Comparison of ENCODE assay signal across 24 mouse cellular contexts in genomic region chr8:88452501-88452847, GRCm38 (mm10).
DNase-seq lines count a peak whose midpoint lies in the region; ATAC-seq and TF ChIP-seq lines count a peak whose summit lies in the region.
"Had no signal": no experiment of that assay in that cellular context is flagged by ENCODE, and none has a peak within 500 bp of the region (broad histone marks: within the 10 kb centered on the region; RNA-seq: fewer than 3 reads in every experiment).

No protein-coding gene starts in this region.

- H3K36me3 ChIP-seq in forebrain, embryonic 10.5 days (replicated peaks) = no peaks in the 10 kb centered on the region
- no peaks in the 10 kb centered on the region for H3K36me3 ChIP-seq in forebrain, embryonic 12.5 days (replicated peaks)
- no peaks in the 10 kb centered on the region for H3K36me3 ChIP-seq in midbrain, embryonic 16.5 days (ENCODE audit: control insufficient read depth, insufficient read depth, low read length)
- no peaks in the 10 kb centered on the region for H3K36me3 ChIP-seq in stomach, postnatal 0 days (ENCODE audit: control insufficient read depth, insufficient read depth, low read length)
- H3K36me3 ChIP-seq: limb, embryonic 13.5 days; liver, embryonic 13.5 days; midbrain, embryonic 12.5 days; neural tube, embryonic 13.5 days had no signal

- ATAC-seq in forebrain, embryonic 12.5 days (ENCODE audit: low FRiP score) = no peak
- no peak for ATAC-seq in midbrain, embryonic 16.5 days
- ATAC-seq in stomach, postnatal 0 days (ENCODE audit: low FRiP score, low TSS enrichment) = no peak
- ATAC-seq: activated CD4-positive, CD25-positive, alpha-beta regulatory T cell, adult 4 months; forebrain, embryonic 16.5 days; intestine, postnatal 0 days had no signal

- TF ChIP-seq CTCF in stomach, postnatal 0 days (IDR thresholded peaks at IDR 0.05; ENCODE audit: low read depth) = no peak

- DNase-seq in forebrain, embryonic 10.5 days (ENCODE audit: extremely low spot score, low spot score) = no peak
- DNase-seq in thymus, postnatal 0 days (ENCODE audit: low spot score) = peak; percentile 12
- DNase-seq in thymus, postnatal 36 days = no peak
- DNase-seq in cerebellum, postnatal 14 days = peak; percentile 59 to 77
- DNase-seq in c-Kit-positive CD71-positive TER-119-positive erythroid progenitor cells, embryonic 14.5 days (ENCODE audit: low spot score) = no peak
- DNase-seq in stomach, postnatal 0 days (ENCODE audit: low spot score) = no peak
- DNase-seq: adrenal gland, postnatal 10 days; gastrocnemius, postnatal 10 days; heart, postnatal 10 days; kidney, postnatal 25 days; layer of hippocampus, postnatal 36 days; liver, embryonic 13.5 days; right cerebral cortex, postnatal 25 days; thymus, adult 18-20 months had no signal

- 64% methylated on average over 6 of the region's 6 CpGs for WGBS in forebrain, embryonic 10.5 days
- 63% methylated on average over 6 of the region's 6 CpGs for WGBS in forebrain, embryonic 12.5 days
- 75% methylated on average over 6 of the region's 6 CpGs for WGBS in midbrain, embryonic 16.5 days
- WGBS in stomach, postnatal 0 days = 85% methylated on average over 6 of the region's 6 CpGs

- no peak overlapping the region for H3K4me3 ChIP-seq in forebrain, embryonic 10.5 days
- H3K4me3 ChIP-seq in forebrain, embryonic 12.5 days (replicated peaks) = no peak overlapping the region
- H3K4me3 ChIP-seq in midbrain, embryonic 16.5 days (ENCODE audit: low read depth, low read length) = no peak overlapping the region
- H3K4me3 ChIP-seq in stomach, postnatal 0 days (ENCODE audit: low read depth, low read length) = no peak overlapping the region
- H3K4me3 ChIP-seq: limb, embryonic 13.5 days; liver, embryonic 13.5 days; midbrain, embryonic 12.5 days; myocyte; neural tube, embryonic 13.5 days had no signal

- no peak for TF ChIP-seq EP300 in stomach, postnatal 0 days (optimal IDR thresholded peaks at IDR 0.05)

- H3K4me2 ChIP-seq in forebrain, embryonic 12.5 days = no peak overlapping the region
- H3K4me2 ChIP-seq in midbrain, embryonic 16.5 days (ENCODE audit: low read length) = no peak overlapping the region
- H3K4me2 ChIP-seq in stomach, postnatal 0 days (replicated peaks; ENCODE audit: low read depth) = no peak overlapping the region
- H3K4me2 ChIP-seq: limb, embryonic 13.5 days; liver, embryonic 13.5 days; lung, embryonic 14.5 days; neural tube, embryonic 13.5 days had no signal

- peak overlapping the region; percentile 81 for H3K27ac ChIP-seq in forebrain, embryonic 10.5 days
- no peak overlapping the region for H3K27ac ChIP-seq in forebrain, embryonic 12.5 days
- no peak overlapping the region for H3K27ac ChIP-seq in midbrain, embryonic 16.5 days (ENCODE audit: low read length)
- no peak overlapping the region for H3K27ac ChIP-seq in stomach, postnatal 0 days (replicated peaks)
- H3K27ac ChIP-seq: limb, embryonic 13.5 days; liver, embryonic 13.5 days; neural tube, embryonic 13.5 days had no signal

- H3K9ac ChIP-seq in forebrain, embryonic 12.5 days = no peak overlapping the region
- no peak overlapping the region for H3K9ac ChIP-seq in midbrain, embryonic 16.5 days (ENCODE audit: low read depth, low read length)
- H3K9ac ChIP-seq in stomach, postnatal 0 days (ENCODE audit: low read length) = no peak overlapping the region
- H3K9ac ChIP-seq: limb, embryonic 13.5 days; liver, embryonic 13.5 days; lung, embryonic 14.5 days; midbrain, embryonic 12.5 days; neural tube, embryonic 13.5 days had no signal

- H3K9me3 ChIP-seq in forebrain, embryonic 10.5 days = peaks cover 12% of the 10 kb centered on the region
- peaks cover 5% of the 10 kb centered on the region for H3K9me3 ChIP-seq in forebrain, embryonic 12.5 days
- no peaks in the 10 kb centered on the region; the same call in 1 of the 2 replicates for H3K9me3 ChIP-seq in midbrain, embryonic 16.5 days (replicated peaks; ENCODE audit: control insufficient read depth, low read length, poor library complexity, severe bottlenecking)
- H3K9me3 ChIP-seq in stomach, postnatal 0 days (ENCODE audit: control insufficient read depth, low read length) = no peaks in the 10 kb centered on the region
- H3K9me3 ChIP-seq: liver, embryonic 13.5 days had no signal

- peaks cover 69% of the 10 kb centered on the region for H3K4me1 ChIP-seq in forebrain, embryonic 10.5 days
- peaks cover 62% of the 10 kb centered on the region for H3K4me1 ChIP-seq in forebrain, embryonic 12.5 days
- peaks cover 39% of the 10 kb centered on the region for H3K4me1 ChIP-seq in midbrain, embryonic 16.5 days (ENCODE audit: control insufficient read depth, insufficient read depth, low read length)
- peaks cover 3% of the 10 kb centered on the region; the same call in 1 of the 2 replicates for H3K4me1 ChIP-seq in stomach, postnatal 0 days (replicated peaks; ENCODE audit: control insufficient read depth, insufficient read depth)

- peaks cover 90% of the 10 kb centered on the region for H3K27me3 ChIP-seq in forebrain, embryonic 10.5 days (ENCODE audit: poor library complexity, severe bottlenecking)
- peaks cover 76% of the 10 kb centered on the region for H3K27me3 ChIP-seq in forebrain, embryonic 12.5 days
- H3K27me3 ChIP-seq in midbrain, embryonic 16.5 days (ENCODE audit: control insufficient read depth, insufficient read depth, low read depth, low read length) = peaks cover 5% of the 10 kb centered on the region; the same call in 1 of the 2 replicates
- peaks cover 7% of the 10 kb centered on the region for H3K27me3 ChIP-seq in stomach, postnatal 0 days (ENCODE audit: control insufficient read depth, insufficient read depth, low read length)

Comparison
In these comparisons a context has a peak if more than half of its experiments do, and no peak if none do; other contexts are left out.
1. DNase-seq: peak in thymus, postnatal 0 days (single experiment) and cerebellum, postnatal 14 days (2 of 2); none in forebrain, embryonic 10.5 days (single experiment), thymus, postnatal 36 days (0 of 2), c-Kit-positive CD71-positive TER-119-positive erythroid progenitor cells, embryonic 14.5 days (single experiment) and stomach, postnatal 0 days (single experiment).